Mouse (Mus musculus): Measurements from ENCODE around the gene Olfr205. TPM values are rescaled to one million over a fixed set of nuclear protein-coding genes. Genes with fewer than 3 reads are reported as not detected.
"Not testable (repeated sequence)": the region's sequence is repeated elsewhere in the genome, so short reads cannot be mapped to it uniquely, and the experiment has no call there.

Olfr205 gene
- total RNA-seq (2021): not detected
- long read RNA-seq: 0 reads

DNA sequence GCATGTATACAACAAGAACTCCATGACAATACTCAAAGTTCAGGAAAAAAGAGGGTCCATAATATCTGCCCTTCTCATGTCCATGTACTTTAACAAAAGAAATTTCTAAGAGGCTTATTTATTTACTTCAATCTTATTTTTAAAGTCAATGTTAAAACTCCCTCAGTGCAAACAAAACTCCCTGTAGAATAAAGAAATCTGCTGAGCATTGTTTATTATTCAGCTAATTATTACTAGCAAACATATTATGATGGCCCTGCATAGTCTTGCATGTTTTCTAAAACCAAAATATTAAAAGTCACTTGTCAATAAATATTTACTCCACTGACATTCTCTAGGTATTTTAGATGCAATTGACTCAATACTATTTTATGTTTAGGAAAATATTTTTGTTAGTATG lies at the start of gene Olfr205:
Gene Olfr205 (minus strand): TSS at position 101 of the 400 bp plus-strand sequence.
- DNase-seq (ENCODE audit: low spot score in 2 of 2): no peak

DNA sequence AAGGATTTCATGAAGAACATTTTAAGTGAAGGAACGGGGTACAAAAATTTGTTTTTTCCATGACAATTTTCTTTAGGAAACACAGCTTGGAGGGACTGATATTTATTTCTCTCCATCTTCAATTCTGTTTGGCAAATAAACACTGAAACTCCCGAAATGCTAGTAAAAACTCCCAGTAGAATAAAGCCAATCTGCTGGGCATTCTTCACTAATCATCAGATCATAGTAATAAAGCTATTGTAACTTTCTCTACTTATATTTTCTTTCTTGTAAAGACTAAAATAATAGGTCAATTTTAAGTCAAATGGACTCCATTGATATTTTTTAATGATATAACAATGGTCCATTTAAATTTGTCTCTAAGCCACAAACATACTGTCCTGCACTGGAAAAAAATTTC lies 33.0 kb upstream of the Olfr205 start, which contains the start of gene Olfr209:
Gene Olfr209 (minus strand): TSS at position 101 of the 400 bp plus-strand sequence.
- no peak for DNase-seq (ENCODE audit: low spot score in 2 of 2)

DNA sequence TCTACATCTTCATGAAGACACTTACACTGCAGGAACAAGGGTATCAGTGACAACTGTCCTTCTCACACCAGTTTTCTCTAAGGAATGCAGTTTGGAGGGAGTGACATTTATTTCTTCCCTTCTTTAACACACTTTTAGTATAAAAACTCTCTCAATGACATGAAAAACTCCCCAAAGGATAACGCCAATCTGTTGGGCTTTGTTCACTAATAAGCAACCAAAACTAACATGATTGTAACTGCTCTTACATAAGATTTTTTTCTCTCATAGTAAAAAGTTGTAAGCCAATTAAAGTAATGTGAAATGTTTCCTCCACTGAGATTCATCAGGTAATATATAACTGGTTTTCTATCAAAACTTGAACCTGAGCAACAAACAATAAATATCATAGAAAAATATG lies 18.2 kb upstream of the Olfr205 start, which contains the start of gene Olfr206:
Gene Olfr206 (minus strand): TSS at position 101 of the 400 bp plus-strand sequence.
- no peak for DNase-seq (ENCODE audit: low spot score in 2 of 2)

DNA sequence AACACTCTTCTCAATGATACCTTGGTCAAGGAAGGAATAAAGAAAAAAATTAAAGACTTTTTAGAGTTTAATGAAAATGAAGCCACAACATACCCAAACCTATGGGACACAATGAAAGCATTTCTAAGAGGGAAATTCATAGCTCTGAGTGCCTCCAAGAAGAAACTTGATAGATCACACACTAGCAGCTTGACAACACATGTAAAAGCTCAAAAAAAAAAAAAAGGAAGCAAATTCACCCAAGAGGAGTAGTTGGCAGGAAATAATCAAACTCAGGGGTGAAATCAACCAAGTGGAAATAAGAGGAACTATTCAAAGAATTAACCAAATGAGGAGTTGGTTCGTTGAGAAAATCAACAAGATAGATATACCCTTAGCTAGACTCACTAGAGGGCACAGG lies 7.7 kb downstream of the Olfr205 start:
- DNase-seq (ENCODE audit: low spot score in 2 of 2): not testable (repeated sequence)

DNA sequence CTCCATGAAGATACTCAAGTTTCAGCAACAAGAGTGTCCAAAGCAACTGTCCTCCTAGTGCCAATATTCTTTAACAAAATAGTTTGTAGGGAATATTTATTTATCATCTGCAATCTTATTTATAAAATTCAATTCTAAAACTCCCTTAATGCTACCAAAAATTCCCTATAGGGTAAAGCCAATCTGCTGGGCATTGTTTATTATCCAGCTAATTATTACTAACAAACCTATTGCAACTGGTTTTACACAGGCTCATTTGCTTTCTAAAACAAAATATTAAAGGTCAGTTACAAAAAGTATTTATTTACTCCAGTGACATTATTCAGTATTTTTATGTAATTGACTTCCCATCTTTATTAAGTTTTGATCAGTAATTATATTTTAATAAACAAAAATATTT lies 12.8 kb downstream of the Olfr205 start, which contains the start of gene Olfr204:
Gene Olfr204 (minus strand): TSS at position 101 of the 400 bp plus-strand sequence.
- DNase-seq (ENCODE audit: low spot score in 2 of 2): no peak

DNA sequence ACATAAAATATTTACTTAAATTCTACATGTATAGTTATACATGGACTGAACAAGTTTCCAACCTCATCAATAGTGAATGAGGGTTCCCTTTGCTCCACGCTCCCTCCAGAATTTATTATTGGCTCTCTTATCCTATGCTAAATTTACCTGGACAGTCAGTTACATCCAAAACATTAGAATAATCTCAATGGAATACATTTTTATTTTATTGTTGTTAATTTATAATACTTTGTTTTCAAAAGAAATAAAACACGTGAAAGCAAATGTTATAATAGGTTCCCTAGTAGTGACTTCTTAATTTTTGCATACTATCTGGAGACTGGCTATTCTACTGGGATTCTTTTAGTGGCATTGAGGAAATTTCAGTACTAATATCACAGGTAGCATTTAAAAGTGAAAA lies 32.4 kb downstream of the Olfr205 start, which contains the start of gene Olfr203:
Gene Olfr203 (plus strand): TSS at position 301 of the 400 bp plus-strand sequence.
- no peak for DNase-seq (ENCODE audit: low spot score in 2 of 2)

DNA sequence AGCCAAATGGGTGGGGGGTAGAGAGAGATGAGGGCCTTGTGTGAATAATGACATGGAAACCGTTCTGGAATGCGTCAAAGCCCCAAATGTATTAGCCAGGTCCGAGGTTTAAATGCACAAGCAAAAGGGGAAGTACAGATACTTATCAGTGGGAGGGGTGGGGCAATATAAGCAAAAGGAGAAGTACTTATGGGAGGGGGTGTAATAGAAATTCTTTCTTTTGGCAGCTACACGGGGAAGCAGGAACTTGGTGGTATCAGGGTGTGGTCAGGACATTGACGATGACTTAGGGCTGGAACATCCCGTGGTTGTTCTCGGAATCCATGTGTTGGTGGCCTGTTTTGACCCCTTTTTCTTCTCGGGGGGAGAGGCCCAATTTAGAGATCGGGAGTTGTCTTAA lies 43.4 kb downstream of the Olfr205 start:
- DNase-seq (ENCODE audit: low spot score in 2 of 2): not testable (repeated sequence)

DNA sequence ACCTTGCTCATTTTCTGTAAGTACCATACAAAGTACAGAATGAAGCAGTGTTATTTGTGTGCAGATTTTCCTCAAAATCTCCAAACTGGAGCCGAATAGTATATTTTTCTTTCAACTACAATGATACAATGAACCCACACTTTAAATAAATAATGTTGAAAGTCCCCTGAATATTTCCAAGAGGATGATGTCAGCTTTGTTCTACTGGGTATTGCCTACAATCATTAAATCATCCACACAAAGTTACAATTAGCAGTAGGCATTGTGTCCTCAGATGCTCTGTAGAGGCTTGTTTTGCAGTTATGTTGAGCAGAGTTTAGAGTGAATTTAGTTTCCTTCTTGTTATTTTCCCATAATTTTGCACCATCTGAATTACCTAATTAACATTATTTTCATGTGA lies 44.2 kb downstream of the Olfr205 start, which contains the start of gene Olfr202:
Gene Olfr202 (minus strand): TSS at position 101 of the 400 bp plus-strand sequence.
- no peak for DNase-seq (ENCODE audit: low spot score in 2 of 2)

DNA sequence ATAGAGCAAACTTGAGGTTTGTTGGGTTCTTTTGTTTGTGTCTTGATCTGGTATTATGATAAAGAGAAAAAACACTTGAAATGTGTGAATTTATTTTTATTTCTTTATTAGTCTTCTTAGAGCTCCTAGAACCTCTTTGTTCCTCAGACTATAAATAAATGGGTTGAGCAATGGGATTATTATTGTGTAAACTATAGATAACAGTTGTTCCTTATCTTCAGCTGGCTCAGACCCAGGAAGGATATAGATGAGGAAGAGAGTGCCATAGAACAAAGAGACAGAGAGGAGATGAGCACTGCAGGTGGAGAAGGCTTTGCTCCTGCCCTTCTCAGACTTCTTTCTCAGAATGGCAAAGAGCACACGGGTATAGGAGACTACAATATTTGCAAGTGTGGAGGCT lies 47.5 kb downstream of the Olfr205 start:
- no peak for DNase-seq (ENCODE audit: low spot score in 2 of 2)

DNA sequence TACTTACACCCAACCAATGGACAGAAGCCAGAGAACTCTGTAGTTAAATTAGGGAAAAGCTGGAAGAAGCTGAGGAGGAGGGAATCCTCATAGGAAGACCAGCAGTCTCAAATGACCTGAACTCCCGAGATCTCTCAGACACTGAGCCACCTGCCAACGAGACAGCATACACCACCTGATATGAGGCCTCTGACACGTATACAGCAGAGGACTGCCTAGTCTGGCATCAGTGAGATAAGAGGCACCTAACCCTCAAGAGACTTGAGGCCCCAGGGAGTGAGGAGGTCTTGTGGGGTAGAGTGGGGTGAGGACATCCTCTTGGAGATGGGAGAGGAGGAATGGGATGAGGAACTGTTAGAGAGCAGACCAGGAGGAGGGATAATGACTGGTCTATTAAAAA lies 50.4 kb downstream of the Olfr205 start:
- no peak for DNase-seq (ENCODE audit: low spot score in 2 of 2)

Other genes with a start within 250 kb of the Olfr205 start
- gene Olfr191, start 241.3 kb downstream of the Olfr205 start, total RNA-seq (2021): not detected
- not detected for gene Olfr193, start 219.3 kb downstream of the Olfr205 start, total RNA-seq (2021)
- gene Olfr194, start 210.1 kb downstream of the Olfr205 start, total RNA-seq (2021): not detected
- gene Olfr195, start 184.1 kb downstream of the Olfr205 start, total RNA-seq (2021): not detected
- not detected for gene Olfr196, start 160.7 kb downstream of the Olfr205 start, total RNA-seq (2021)
- not detected for gene Olfr198, start 127.6 kb downstream of the Olfr205 start, total RNA-seq (2021)
- not detected for gene Olfr199, start 111.4 kb downstream of the Olfr205 start, total RNA-seq (2021)
- not detected for gene Olfr201, start 58.5 kb downstream of the Olfr205 start, total RNA-seq (2021)
- not detected for gene Olfr202, start 44.3 kb downstream of the Olfr205 start, total RNA-seq (2021)
- gene Olfr203, start 32.3 kb downstream of the Olfr205 start, total RNA-seq (2021): not detected
- under 1 TPM; 0.09 to 0.11 TPM for gene Olfr204, start 12.9 kb downstream of the Olfr205 start, total RNA-seq (2021)
- gene Olfr206, start 18.1 kb upstream of the Olfr205 start, total RNA-seq (2021): not detected
- gene Olfr209, start 32.9 kb upstream of the Olfr205 start, total RNA-seq (2021): not detected
- under 1 TPM in 1 of 2 experiments, not detected in 1; 0.07 TPM for gene Gabrr3, start 76.2 kb upstream of the Olfr205 start, total RNA-seq (2021)
- gene Riox2, start 140.6 kb upstream of the Olfr205 start, total RNA-seq (2021): 10 to 100 TPM; 10.5 to 12.6 TPM